Mouse (Mus musculus): ENCODE data around the gene Krtap4-9.
"Not testable (repeated sequence)": the region's sequence is repeated elsewhere in the genome, so short reads cannot be mapped to it uniquely, and the experiment has no call there.

The Krtap4-9 gene

DNA sequence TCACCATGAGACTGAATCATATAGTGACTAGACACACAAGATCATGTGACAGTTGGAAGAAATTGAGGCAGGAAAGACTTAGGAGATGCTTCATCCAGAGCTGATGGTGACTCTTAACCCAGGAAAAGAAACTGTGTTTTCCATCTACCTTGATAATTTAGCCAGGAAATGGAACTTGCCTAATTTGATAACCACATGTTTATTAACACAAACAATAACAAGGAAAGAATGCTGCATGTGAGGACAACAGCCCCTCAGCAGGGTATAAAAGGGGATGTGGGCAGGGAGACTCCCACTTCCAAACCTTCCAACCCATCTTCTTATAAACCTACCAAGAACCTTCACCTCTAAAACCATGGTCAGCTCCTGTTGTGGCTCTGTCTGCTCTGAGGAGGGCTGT, at the start of gene Krtap4-9:
TSS of gene Krtap4-9 (plus strand) at position 301 of the 400 bp plus-strand sequence.
- DNase-seq = not testable (repeated sequence)

DNA sequence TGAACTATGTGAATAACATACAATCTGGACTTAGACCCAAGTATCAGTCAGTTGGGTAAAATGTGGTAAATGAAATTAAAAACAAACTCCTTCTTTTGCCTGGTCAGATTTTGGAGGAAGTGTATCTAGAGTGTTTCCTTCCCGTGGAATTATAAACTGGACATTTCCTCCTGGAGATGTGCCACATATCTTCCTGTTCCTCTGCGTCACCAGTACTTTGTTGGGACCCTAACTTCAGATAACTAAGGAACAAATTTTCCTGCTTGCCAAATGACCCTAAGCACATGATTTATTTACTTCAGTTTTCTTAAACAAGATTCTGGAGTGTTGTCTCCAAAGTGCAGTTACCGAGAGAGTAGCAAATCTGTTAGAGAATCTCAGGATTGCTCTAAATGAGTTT, 41.0 kb upstream of the Krtap4-9 start:
- DNase-seq = peak; percentile 37

- no peak for DNase-seq
Measured at GRCm38 (mm10) chr11:99758877-99759276, 26.1 kb upstream of the Krtap4-9 start.

- DNase-seq = no peak
Measured at GRCm38 (mm10) chr11:99768410-99768809, 16.6 kb upstream of the Krtap4-9 start.

DNA sequence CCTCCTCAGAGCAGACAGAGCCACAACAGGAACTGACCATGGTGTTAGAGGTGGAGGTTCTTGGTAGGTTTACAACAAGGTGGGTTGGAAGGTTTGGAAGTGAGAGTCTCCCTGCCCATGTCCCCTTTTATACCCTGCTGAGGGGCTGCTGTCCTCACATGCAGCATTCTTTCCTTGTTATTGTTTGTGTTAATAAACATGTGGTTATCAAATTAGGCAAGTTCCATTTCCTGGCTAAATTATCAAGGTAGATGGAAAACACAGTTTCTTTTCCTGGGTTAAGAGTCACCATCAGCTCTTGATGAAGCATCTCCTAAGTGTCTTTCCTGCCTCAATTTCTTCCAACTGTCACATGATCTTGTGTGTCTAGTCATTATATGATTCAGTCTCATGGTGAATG, 12.2 kb upstream of the Krtap4-9 start, which contains the start of gene Gm11595:
TSS of gene Gm11595 (minus strand) at position 101 of the 400 bp plus-strand sequence.
- not testable (repeated sequence) for DNase-seq

DNA sequence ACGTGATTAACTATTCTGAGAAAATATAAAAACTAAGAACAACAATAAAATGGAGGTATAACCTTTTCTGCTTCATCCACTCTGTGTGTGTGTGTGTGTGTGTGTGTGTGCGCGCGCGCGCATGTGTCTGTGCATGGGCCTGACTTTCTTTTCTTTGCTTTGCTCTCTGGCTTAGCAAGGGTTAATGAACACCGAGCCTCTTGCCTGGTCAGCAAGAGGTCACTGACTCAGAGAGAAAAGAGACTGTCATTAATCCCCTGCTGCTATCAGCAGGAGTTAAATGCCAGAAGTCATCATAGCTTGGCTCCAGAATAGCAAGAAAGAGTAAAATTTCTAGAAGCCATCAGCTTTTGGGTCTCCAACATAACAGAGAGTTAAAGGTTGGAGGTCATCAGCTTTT, 6.6 kb upstream of the Krtap4-9 start:
- no peak for DNase-seq

GRCm38 (mm10) chr11:99780604-99781003, 4.4 kb upstream of the Krtap4-9 start, which contains the start of gene Krtap4-8:
TSS of gene Krtap4-8 (minus strand) at chr11:99780704.
- DNase-seq = no peak

GRCm38 (mm10) chr11:99793367-99793766, 8.4 kb downstream of the Krtap4-9 start, which contains the start of gene Gm11596:
TSS of gene Gm11596 (minus strand) at chr11:99793467.
- DNase-seq = no peak

DNA sequence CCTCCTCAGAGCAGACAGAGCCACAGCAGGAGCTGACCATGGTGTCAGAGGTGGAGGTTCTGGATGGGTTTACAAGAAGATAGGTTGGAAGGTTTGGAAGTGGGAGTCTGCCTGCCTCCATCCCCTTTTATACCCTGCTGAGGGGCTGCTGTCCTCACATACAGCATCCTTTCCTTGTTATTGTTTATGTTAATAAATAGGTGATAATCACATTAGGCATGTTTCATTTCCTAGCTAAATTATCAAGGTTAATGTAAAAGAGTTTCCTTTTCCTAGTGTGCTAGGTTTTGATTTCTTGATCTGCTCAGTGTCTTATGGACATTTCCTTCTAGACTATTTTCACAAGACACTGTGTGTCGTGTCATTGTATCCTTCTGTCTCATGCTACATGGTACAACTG, 13.8 kb downstream of the Krtap4-9 start, which contains the start of gene Gm11569:
TSS of gene Gm11569 (minus strand) at position 101 of the 400 bp plus-strand sequence.
- not testable (repeated sequence) for DNase-seq

GRCm38 (mm10) chr11:99804346-99804745, 19.3 kb downstream of the Krtap4-9 start, which contains the start of gene Gm11554:
TSS of gene Gm11554 (minus strand) at chr11:99804446.
- DNase-seq = not testable (repeated sequence)

- DNase-seq = not testable (repeated sequence)
Measured at GRCm38 (mm10) chr11:99809792-99810191, 24.8 kb downstream of the Krtap4-9 start, which contains the start of gene Krtap4-13. TSS of gene Krtap4-13 (minus strand) at chr11:99809892.

- not testable (repeated sequence) for DNase-seq
Measured at GRCm38 (mm10) chr11:99815566-99815965, 30.6 kb downstream of the Krtap4-9 start, which contains the start of gene Gm11564. TSS of gene Gm11564 (minus strand) at chr11:99815666.
